Comparison of ENCODE assay signal across 8 mouse cellular contexts in genomic region chr8:121898401-121898931, GRCm38 (mm10). TPM values are rescaled to one million over a fixed set of nuclear protein-coding genes. Genes with fewer than 3 reads are reported as not detected.
DNase-seq lines count a peak whose midpoint lies in the region; ATAC-seq lines count a peak whose summit lies in the region.

No protein-coding gene starts in this region.

- peak; percentile 87 for ATAC-seq in frontal cortex, adult (ENCODE audit: low TSS enrichment)
- peak; percentile 92 to 94 for ATAC-seq in hematopoietic stem cell, adult 5-6 weeks (replicated peaks in 1 of 2; ENCODE audit: insufficient read depth in 1 of 2, low FRiP score in 2 of 2, low TSS enrichment in 1 of 2, low read depth in 1 of 2, poor library complexity in 2 of 2, severe bottlenecking in 2 of 2)
- ATAC-seq in lung, embryonic 15.5 days (ENCODE audit: borderline replicate concordance, extremely low read depth, low FRiP score, low TSS enrichment) = peak; percentile 92

- H3K36me3 ChIP-seq in lung, embryonic 15.5 days = no peaks in the 10 kb centered on the region; the same call in 1 of the 2 replicates

- DNase-seq in MN1 (ENCODE audit: low spot score) = peak; percentile 98
- peak; percentile 59 for DNase-seq in cerebellum, adult 8-10 months
- DNase-seq in layer of hippocampus, adult 9-10 months (ENCODE audit: low spot score) = peak; percentile 55
- peak; percentile 42 for DNase-seq in retina, adult 2 months (ENCODE audit: low read depth, low spot score)
- peak; percentile 47 for DNase-seq in urinary bladder, adult 2 months (ENCODE audit: low spot score)

- no peak overlapping the region for H3K9ac ChIP-seq in lung, embryonic 15.5 days

- no peaks in the 10 kb centered on the region for H3K27me3 ChIP-seq in lung, embryonic 15.5 days

- H3K9me3 ChIP-seq in lung, embryonic 15.5 days = no peaks in the 10 kb centered on the region

- WGBS in lung, embryonic 15.5 days = 9% methylated on average over 4 of the region's 4 CpGs

- H3K4me1 ChIP-seq in lung, embryonic 15.5 days = peaks cover 39% of the 10 kb centered on the region

- peak overlapping the region; percentile 2; the same call in 1 of the 2 replicates for H3K4me3 ChIP-seq in lung, embryonic 15.5 days

- peak overlapping the region; percentile 41 for H3K4me2 ChIP-seq in lung, embryonic 15.5 days

- H3K27ac ChIP-seq in lung, embryonic 15.5 days = peak overlapping the region; percentile 89

RNA-seq across cellular contexts. Expression of gene Slc7a5, which starts 9.0 kb away (rescaled TPM):
- 15.9 and 18.2 TPM in 2 replicates for total RNA-seq in hematopoietic stem cell, adult 5-6 weeks (2017)
- 14.8 and 15.5 TPM in 2 replicates for polyA plus RNA-seq in lung, embryonic 15.5 days (2015; fragmentation: Nextera tagmentation; extraction: Ambion mirVana)
- 11.0 and 14.1 TPM in 2 replicates for polyA plus RNA-seq in urinary bladder, adult 2 months (2012; rRNA removed)

RNA-seq across cellular contexts. Expression of gene Car5a, which starts 46.2 kb away (rescaled TPM):
- total RNA-seq in hematopoietic stem cell, adult 5-6 weeks (2017) = not detected in 2 replicates
- polyA plus RNA-seq in lung, embryonic 15.5 days (2015; fragmentation: Nextera tagmentation; extraction: Ambion mirVana) = not detected in 2 replicates
- polyA plus RNA-seq in urinary bladder, adult 2 months (2012; rRNA removed) = 0.07 TPM in 1 of 2 replicates, not detected in the other

RNA-seq across cellular contexts. Expression of gene Banp, which starts 51.1 kb away (rescaled TPM):
- 19.8 and 25.3 TPM in 2 replicates for total RNA-seq in hematopoietic stem cell, adult 5-6 weeks (2017)
- 40.2 and 50.4 TPM in 2 replicates for polyA plus RNA-seq in lung, embryonic 15.5 days (2015; fragmentation: Nextera tagmentation; extraction: Ambion mirVana)
- polyA plus RNA-seq in urinary bladder, adult 2 months (2012; rRNA removed) = 32.7 and 45.7 TPM in 2 replicates

Comparison
In these comparisons a context has a peak if more than half of its experiments do, and no peak if none do; other contexts are left out.
1. Peak in every context shown above with its lines: DNase-seq, ATAC-seq, H3K4me3 ChIP-seq and H3K27ac ChIP-seq.
2. DNase-seq: peak in every context shown above with its lines; median percentile 98 in MN1; 59 in cerebellum, adult 8-10 months; 55 in layer of hippocampus, adult 9-10 months; 47 in urinary bladder, adult 2 months; 42 in retina, adult 2 months.